Mouse (Mus musculus) lung, postnatal 0 days (tissue): ENCODE data around the gene Irgm1.

ENCODE experiments used
- CTCF ChIP-seq: IDR thresholded peaks from 2 replicates; pipeline ENCODE4 v1.5.1; 2016; ENCODE audit warnings: antibody characterized with exemption, mild to moderate bottlenecking
- EP300 ChIP-seq: IDR thresholded peaks from 2 replicates; pipeline ENCODE4 v1.6.1; 2016; ENCODE audit warnings: antibody characterized with exemption, mild to moderate bottlenecking, control low read depth

DNA sequence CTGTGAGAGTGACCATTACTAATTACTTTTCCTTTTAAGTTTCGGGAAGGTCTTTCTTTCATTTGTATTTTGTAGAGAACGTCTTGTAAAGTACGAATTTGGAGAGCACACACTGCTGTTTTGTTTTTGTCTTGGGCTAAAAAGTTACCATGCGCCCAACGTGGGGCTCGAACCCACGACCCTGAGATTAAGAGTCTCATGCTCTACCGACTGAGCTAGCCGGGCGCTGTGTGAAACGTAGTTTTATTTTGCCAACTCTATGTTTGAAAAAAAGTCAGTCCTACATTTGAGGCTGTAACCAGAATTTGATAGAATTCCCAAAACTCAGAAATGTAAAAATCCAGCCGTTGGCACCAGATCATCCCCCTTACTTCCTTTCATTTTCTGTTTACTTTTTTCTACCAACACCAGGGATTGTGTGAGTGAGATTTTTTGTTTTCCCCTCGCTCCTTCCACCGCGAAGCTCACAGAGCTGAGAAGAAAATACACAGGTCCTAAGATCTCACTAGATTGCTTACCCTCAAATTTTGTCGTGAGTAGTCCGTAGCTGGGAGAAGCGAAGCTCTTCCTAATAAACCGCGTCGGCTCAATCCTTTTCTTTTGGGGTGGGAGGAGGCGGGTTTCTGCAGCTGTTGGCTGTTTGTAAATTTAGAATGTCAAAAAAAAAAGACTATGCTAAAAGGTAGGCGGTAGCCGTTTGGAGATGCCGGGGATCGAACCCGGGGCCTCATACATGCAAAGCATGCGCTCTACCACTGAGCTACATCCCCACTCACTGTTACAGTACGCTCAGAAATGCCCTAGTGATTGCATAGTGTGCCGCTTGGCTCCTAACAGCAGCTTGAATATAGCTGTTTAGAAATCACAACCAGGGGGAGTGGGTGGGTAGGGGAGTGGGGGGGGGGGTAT is 37.5 kb downstream of the Irgm1 start:
- TF ChIP-seq EP300 = no peak
- TF ChIP-seq CTCF = no peak; the same call in 1 of the 2 replicates
